Mouse (Mus musculus) stomach, postnatal 0 days (tissue): ENCODE results near the gene Txn2.

Experiments
- CTCF ChIP-seq: IDR thresholded peaks from 2 replicates; pipeline ENCODE4 v1.5.1; 2016; ENCODE audit warnings: antibody characterized with exemption, low read depth, mild to moderate bottlenecking, moderate library complexity
- EP300 ChIP-seq: optimal IDR thresholded peaks from 2 replicates; pipeline ENCODE3; 2016; ENCODE audit warnings: antibody characterized with exemption

- TF ChIP-seq CTCF (no peak), EP300 (no peak)
Measured at GRCm38 (mm10) chr15:77906081-77906480, 22.7 kb downstream of the Txn2 start.
